Mouse (Mus musculus): Measurements from ENCODE around the gene Mthfd1. TPM values are rescaled to one million over a fixed set of nuclear protein-coding genes. Genes with fewer than 3 reads are reported as not detected.

Mthfd1 gene
- polyA plus RNA-seq, 1 experiment from 2014 or later: 49.5 TPM

- no peak overlapping the region for H3K4me3 ChIP-seq (ENCODE audit: low read depth, low read length)
- H3K27ac ChIP-seq (ENCODE audit: low read depth, low read length): no peak overlapping the region
- no peak overlapping the region for H3K9ac ChIP-seq (ENCODE audit: low read depth, low read length)
- H3K27me3 ChIP-seq (ENCODE audit: control insufficient read depth, insufficient read depth, low read length): no peaks in the 10 kb centered on the region
- DNase-seq (ENCODE audit: low spot score): no peak
- H3K4me2 ChIP-seq (replicated peaks; ENCODE audit: low read depth, low read length): no peak overlapping the region
- ATAC-seq (ENCODE audit: low FRiP score): no peak
- H3K9me3 ChIP-seq (ENCODE audit: control insufficient read depth, low read length): no peaks in the 10 kb centered on the region
- WGBS: 97% methylated on average over 10 of the region's 10 CpGs
- H3K4me1 ChIP-seq (replicated peaks; ENCODE audit: control insufficient read depth, insufficient read depth, low read length): no peaks in the 10 kb centered on the region
- H3K36me3 ChIP-seq (ENCODE audit: control insufficient read depth, insufficient read depth, low read length): no peaks in the 10 kb centered on the region
Measured at GRCm38 (mm10) chr12:76300367-76300766, 45.3 kb downstream of the Mthfd1 start.

GRCm38 (mm10) chr12:76303474-76303873 is 48.4 kb downstream of the Mthfd1 start:
- DNase-seq (ENCODE audit: low spot score) (no peak), ATAC-seq (ENCODE audit: low FRiP score) (no peak)
- Histone ChIP-seq H3K27me3 (ENCODE audit: control insufficient read depth, insufficient read depth, low read length) (no peaks in the 10 kb centered on the region), H3K9ac (ENCODE audit: low read depth, low read length) (no peak overlapping the region), H3K36me3 (ENCODE audit: control insufficient read depth, insufficient read depth, low read length) (no peaks in the 10 kb centered on the region), H3K4me1 (replicated peaks; ENCODE audit: control insufficient read depth, insufficient read depth, low read length) (no peaks in the 10 kb centered on the region; the same call in 1 of the 2 replicates), H3K27ac (ENCODE audit: low read depth, low read length) (no peak overlapping the region), H3K4me2 (replicated peaks; ENCODE audit: low read depth, low read length) (no peak overlapping the region), H3K9me3 (ENCODE audit: control insufficient read depth, low read length) (no peaks in the 10 kb centered on the region), H3K4me3 (ENCODE audit: low read depth, low read length) (no peak overlapping the region)
- 95% methylated on average over 11 of the region's 11 CpGs for WGBS

GRCm38 (mm10) chr12:76304199-76304598 is 49.1 kb downstream of the Mthfd1 start:
- WGBS: 83% methylated on average over 4 of the region's 4 CpGs
- ATAC-seq (ENCODE audit: low FRiP score): no peak

GRCm38 (mm10) chr12:76305107-76305506 is 50.0 kb downstream of the Mthfd1 start:
- H3K36me3 ChIP-seq (ENCODE audit: control insufficient read depth, insufficient read depth, low read length): no peaks in the 10 kb centered on the region
- DNase-seq (ENCODE audit: low spot score) (no peak), ATAC-seq (ENCODE audit: low FRiP score) (no peak)
- no peak overlapping the region for H3K9ac ChIP-seq (ENCODE audit: low read depth, low read length)
- no peaks in the 10 kb centered on the region; the same call in 1 of the 2 replicates for H3K4me1 ChIP-seq (replicated peaks; ENCODE audit: control insufficient read depth, insufficient read depth, low read length)
- no peaks in the 10 kb centered on the region for H3K9me3 ChIP-seq (ENCODE audit: control insufficient read depth, low read length)
- WGBS: 94% methylated on average over 8 of the region's 8 CpGs
- no peaks in the 10 kb centered on the region for H3K27me3 ChIP-seq (ENCODE audit: control insufficient read depth, insufficient read depth, low read length)
- H3K4me2 ChIP-seq (replicated peaks; ENCODE audit: low read depth, low read length): no peak overlapping the region
- H3K4me3 ChIP-seq (ENCODE audit: low read depth, low read length): no peak overlapping the region
- no peak overlapping the region for H3K27ac ChIP-seq (ENCODE audit: low read depth, low read length)

More at GRCm38 (mm10) chr12:76304199-76304598, 49.1 kb downstream of the Mthfd1 start:
- no peak for DNase-seq (ENCODE audit: low spot score)
- Histone ChIP-seq H3K27ac (ENCODE audit: low read depth, low read length) (no peak overlapping the region), H3K9ac (ENCODE audit: low read depth, low read length) (no peak overlapping the region), H3K4me1 (replicated peaks; ENCODE audit: control insufficient read depth, insufficient read depth, low read length) (no peaks in the 10 kb centered on the region; the same call in 1 of the 2 replicates), H3K4me2 (replicated peaks; ENCODE audit: low read depth, low read length) (no peak overlapping the region), H3K4me3 (ENCODE audit: low read depth, low read length) (no peak overlapping the region), H3K9me3 (ENCODE audit: control insufficient read depth, low read length) (no peaks in the 10 kb centered on the region), H3K36me3 (ENCODE audit: control insufficient read depth, insufficient read depth, low read length) (no peaks in the 10 kb centered on the region), H3K27me3 (ENCODE audit: control insufficient read depth, insufficient read depth, low read length) (no peaks in the 10 kb centered on the region)

GRCm38 (mm10) chr12:76306852-76307561 is 51.9 kb downstream of the Mthfd1 start:
- 87% methylated on average over 9 of the region's 9 CpGs for WGBS
- DNase-seq (ENCODE audit: low spot score) (no peak), ATAC-seq (ENCODE audit: low FRiP score) (no peak)
- Histone ChIP-seq H3K9me3 (ENCODE audit: control insufficient read depth, low read length) (no peaks in the 10 kb centered on the region), H3K4me3 (ENCODE audit: low read depth, low read length) (no peak overlapping the region), H3K36me3 (ENCODE audit: control insufficient read depth, insufficient read depth, low read length) (no peaks in the 10 kb centered on the region), H3K4me1 (replicated peaks; ENCODE audit: control insufficient read depth, insufficient read depth, low read length) (no peaks in the 10 kb centered on the region; the same call in 1 of the 2 replicates), H3K4me2 (replicated peaks; ENCODE audit: low read depth, low read length) (no peak overlapping the region), H3K9ac (ENCODE audit: low read depth, low read length) (no peak overlapping the region), H3K27ac (ENCODE audit: low read depth, low read length) (no peak overlapping the region), H3K27me3 (ENCODE audit: control insufficient read depth, insufficient read depth, low read length) (no peaks in the 10 kb centered on the region)

- peak; percentile 57 for ATAC-seq (ENCODE audit: low FRiP score)
- H3K9me3 ChIP-seq (ENCODE audit: control insufficient read depth, low read length): no peaks in the 10 kb centered on the region
- H3K4me2 ChIP-seq (replicated peaks; ENCODE audit: low read depth, low read length): no peak overlapping the region
- H3K9ac ChIP-seq (ENCODE audit: low read depth, low read length): no peak overlapping the region
- no peaks in the 10 kb centered on the region; the same call in 1 of the 2 replicates for H3K4me1 ChIP-seq (replicated peaks; ENCODE audit: control insufficient read depth, insufficient read depth, low read length)
- DNase-seq (ENCODE audit: low spot score): peak; percentile 32
- H3K36me3 ChIP-seq (ENCODE audit: control insufficient read depth, insufficient read depth, low read length): no peaks in the 10 kb centered on the region
- peak overlapping the region; percentile 62 for H3K27ac ChIP-seq (ENCODE audit: low read depth, low read length)
- WGBS: 51% methylated on average over 9 of the region's 9 CpGs
- H3K27me3 ChIP-seq (ENCODE audit: control insufficient read depth, insufficient read depth, low read length): no peaks in the 10 kb centered on the region
- H3K4me3 ChIP-seq (ENCODE audit: low read depth, low read length): no peak overlapping the region
Measured at GRCm38 (mm10) chr12:76307964-76308363, 52.9 kb downstream of the Mthfd1 start.

- WGBS: 93% methylated on average over 5 of the region's 5 CpGs
- H3K4me1 ChIP-seq (replicated peaks; ENCODE audit: control insufficient read depth, insufficient read depth, low read length): no peaks in the 10 kb centered on the region; the same call in 1 of the 2 replicates
- no peak overlapping the region for H3K4me3 ChIP-seq (ENCODE audit: low read depth, low read length)
- H3K9ac ChIP-seq (ENCODE audit: low read depth, low read length): no peak overlapping the region
- no peak overlapping the region for H3K4me2 ChIP-seq (replicated peaks; ENCODE audit: low read depth, low read length)
- ATAC-seq (ENCODE audit: low FRiP score) (no peak), DNase-seq (ENCODE audit: low spot score) (no peak)
- H3K36me3 ChIP-seq (ENCODE audit: control insufficient read depth, insufficient read depth, low read length): no peaks in the 10 kb centered on the region
- peak overlapping the region; percentile 62 for H3K27ac ChIP-seq (ENCODE audit: low read depth, low read length)
- H3K9me3 ChIP-seq (ENCODE audit: control insufficient read depth, low read length): no peaks in the 10 kb centered on the region
- H3K27me3 ChIP-seq (ENCODE audit: control insufficient read depth, insufficient read depth, low read length): no peaks in the 10 kb centered on the region
Measured at GRCm38 (mm10) chr12:76308436-76308835, 53.3 kb downstream of the Mthfd1 start.

GRCm38 (mm10) chr12:76310007-76310406 is 54.9 kb downstream of the Mthfd1 start:
- WGBS: 94% methylated on average over 6 of the region's 6 CpGs
- no peaks in the 10 kb centered on the region for H3K36me3 ChIP-seq (ENCODE audit: control insufficient read depth, insufficient read depth, low read length)
- H3K9me3 ChIP-seq (ENCODE audit: control insufficient read depth, low read length): no peaks in the 10 kb centered on the region
- H3K4me2 ChIP-seq (replicated peaks; ENCODE audit: low read depth, low read length): no peak overlapping the region
- no peak overlapping the region for H3K27ac ChIP-seq (ENCODE audit: low read depth, low read length)
- no peaks in the 10 kb centered on the region; the same call in 1 of the 2 replicates for H3K4me1 ChIP-seq (replicated peaks; ENCODE audit: control insufficient read depth, insufficient read depth, low read length)
- ATAC-seq (ENCODE audit: low FRiP score) (no peak), DNase-seq (ENCODE audit: low spot score) (no peak)
- H3K9ac ChIP-seq (ENCODE audit: low read depth, low read length): no peak overlapping the region
- no peak overlapping the region for H3K4me3 ChIP-seq (ENCODE audit: low read depth, low read length)
- H3K27me3 ChIP-seq (ENCODE audit: control insufficient read depth, insufficient read depth, low read length): no peaks in the 10 kb centered on the region

- 77% methylated on average over 6 of the region's 6 CpGs for WGBS
- ATAC-seq (ENCODE audit: low FRiP score) (no peak), DNase-seq (ENCODE audit: low spot score) (no peak)
- Histone ChIP-seq H3K36me3 (ENCODE audit: control insufficient read depth, insufficient read depth, low read length) (no peaks in the 10 kb centered on the region), H3K9ac (ENCODE audit: low read depth, low read length) (no peak overlapping the region), H3K4me1 (replicated peaks; ENCODE audit: control insufficient read depth, insufficient read depth, low read length) (no peaks in the 10 kb centered on the region; the same call in 1 of the 2 replicates), H3K27me3 (ENCODE audit: control insufficient read depth, insufficient read depth, low read length) (no peaks in the 10 kb centered on the region), H3K4me3 (ENCODE audit: low read depth, low read length) (no peak overlapping the region), H3K9me3 (ENCODE audit: control insufficient read depth, low read length) (no peaks in the 10 kb centered on the region), H3K27ac (ENCODE audit: low read depth, low read length) (no peak overlapping the region), H3K4me2 (replicated peaks; ENCODE audit: low read depth, low read length) (no peak overlapping the region)
Measured at GRCm38 (mm10) chr12:76310633-76311032, 55.5 kb downstream of the Mthfd1 start.

Measured in hindbrain, embryonic 11.5 days (tissue).